Mouse (Mus musculus): ENCODE measurements around the gene Crot. TPM values are rescaled to one million over a fixed set of nuclear protein-coding genes. Genes with fewer than 3 reads are reported as not detected.

The Crot gene
- polyA plus RNA-seq, 1 experiment from 2014 or later: 49.0 TPM

DNA sequence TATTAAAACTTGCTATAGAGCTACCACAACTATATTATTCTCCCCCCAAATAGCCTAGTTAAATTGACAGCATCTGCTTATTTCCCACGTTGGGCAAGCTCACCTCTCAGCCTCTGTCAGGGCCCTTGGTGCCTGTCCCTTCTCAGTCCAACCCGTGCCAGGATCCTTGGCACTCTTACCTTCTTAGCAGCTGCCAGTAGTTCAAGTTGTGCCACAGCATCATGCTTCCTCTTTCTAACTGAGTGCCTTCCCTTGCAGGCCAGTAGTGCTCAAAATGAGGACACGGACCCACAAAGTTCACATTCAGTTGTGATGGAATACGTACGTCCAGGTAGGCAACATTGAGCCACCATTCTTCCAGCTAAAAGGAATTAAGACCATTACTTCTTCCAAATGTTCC, 9.2 kb downstream of the Crot start:
- DNase-seq (ENCODE audit: low spot score) (no peak), ATAC-seq (ENCODE audit: insufficient number of reproducible peaks, low FRiP score, low TSS enrichment, low read depth) (no peak)
- Histone ChIP-seq H3K9ac (ENCODE audit: low read length) (no peak overlapping the region), H3K9me3 (ENCODE audit: control insufficient read depth, low read length) (no peaks in the 10 kb centered on the region), H3K4me1 (ENCODE audit: control insufficient read depth, insufficient read depth, low read length) (no peaks in the 10 kb centered on the region), H3K27ac (replicated peaks; ENCODE audit: low read depth, low read length) (no peak overlapping the region), H3K4me3 (ENCODE audit: low read depth, low read length) (no peak overlapping the region), H3K4me2 (ENCODE audit: low read depth, severe bottlenecking) (no peak overlapping the region), H3K36me3 (ENCODE audit: control insufficient read depth, insufficient read depth, low read length) (peaks cover 13% of the 10 kb centered on the region; the same call in 1 of the 2 replicates), H3K27me3 (ENCODE audit: control insufficient read depth, insufficient read depth, low read length) (no peaks in the 10 kb centered on the region)
- 98% methylated on average over 5 of the region's 5 CpGs for WGBS

- Histone ChIP-seq H3K9me3 (ENCODE audit: control insufficient read depth, low read length) (no peaks in the 10 kb centered on the region), H3K9ac (ENCODE audit: low read length) (no peak overlapping the region), H3K4me2 (ENCODE audit: low read depth, severe bottlenecking) (no peak overlapping the region), H3K36me3 (ENCODE audit: control insufficient read depth, insufficient read depth, low read length) (peaks cover 13% of the 10 kb centered on the region; the same call in 1 of the 2 replicates), H3K27ac (replicated peaks; ENCODE audit: low read depth, low read length) (no peak overlapping the region), H3K27me3 (ENCODE audit: control insufficient read depth, insufficient read depth, low read length) (no peaks in the 10 kb centered on the region), H3K4me3 (ENCODE audit: low read depth, low read length) (no peak overlapping the region), H3K4me1 (ENCODE audit: control insufficient read depth, insufficient read depth, low read length) (no peaks in the 10 kb centered on the region)
- WGBS: 98% methylated on average over 3 of the region's 3 CpGs
- DNase-seq (ENCODE audit: low spot score): no peak
- ATAC-seq (ENCODE audit: insufficient number of reproducible peaks, low FRiP score, low TSS enrichment, low read depth): no peak
These were observed 11.7 kb downstream of the Crot start for GRCm38 (mm10) chr5:8985470-8985869.

DNA sequence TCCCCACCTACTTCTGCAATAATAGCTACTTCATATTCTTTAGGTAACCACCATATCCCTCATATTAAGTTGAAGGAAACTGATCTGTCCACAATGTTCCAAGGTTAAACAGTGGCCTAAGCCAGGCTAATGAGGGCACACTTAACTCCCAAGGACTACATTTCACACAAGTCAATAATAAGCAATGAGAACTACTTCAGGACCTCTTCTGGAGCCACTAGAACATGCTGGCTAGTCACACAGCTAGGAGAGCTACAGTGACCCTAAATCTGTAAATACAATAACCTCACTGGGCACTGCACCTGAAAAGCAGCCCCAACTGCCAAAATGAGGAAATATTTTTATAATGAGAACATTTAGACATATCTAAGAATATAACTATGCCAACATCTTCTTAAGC, 22.4 kb downstream of the Crot start:
- Histone ChIP-seq H3K4me3 (ENCODE audit: low read depth, low read length) (no peak overlapping the region), H3K9ac (ENCODE audit: low read length) (no peak overlapping the region), H3K4me2 (ENCODE audit: low read depth, severe bottlenecking) (no peak overlapping the region), H3K9me3 (ENCODE audit: control insufficient read depth, low read length) (no peaks in the 10 kb centered on the region), H3K27me3 (ENCODE audit: control insufficient read depth, insufficient read depth, low read length) (no peaks in the 10 kb centered on the region), H3K27ac (replicated peaks; ENCODE audit: low read depth, low read length) (no peak overlapping the region), H3K4me1 (ENCODE audit: control insufficient read depth, insufficient read depth, low read length) (no peaks in the 10 kb centered on the region), H3K36me3 (ENCODE audit: control insufficient read depth, insufficient read depth, low read length) (peaks cover 5% of the 10 kb centered on the region; the same call in 1 of the 2 replicates)
- DNase-seq (ENCODE audit: low spot score) (no peak), ATAC-seq (ENCODE audit: insufficient number of reproducible peaks, low FRiP score, low TSS enrichment, low read depth) (no peak)

- Histone ChIP-seq H3K4me1 (ENCODE audit: control insufficient read depth, insufficient read depth, low read length) (no peaks in the 10 kb centered on the region), H3K9ac (ENCODE audit: low read length) (no peak overlapping the region), H3K4me3 (ENCODE audit: low read depth, low read length) (no peak overlapping the region), H3K4me2 (ENCODE audit: low read depth, severe bottlenecking) (no peak overlapping the region), H3K9me3 (ENCODE audit: control insufficient read depth, low read length) (no peaks in the 10 kb centered on the region), H3K27ac (replicated peaks; ENCODE audit: low read depth, low read length) (no peak overlapping the region), H3K36me3 (ENCODE audit: control insufficient read depth, insufficient read depth, low read length) (peaks cover 5% of the 10 kb centered on the region; the same call in 1 of the 2 replicates), H3K27me3 (ENCODE audit: control insufficient read depth, insufficient read depth, low read length) (no peaks in the 10 kb centered on the region)
- 95% methylated on average over 7 of the region's 7 CpGs for WGBS
- ATAC-seq (ENCODE audit: insufficient number of reproducible peaks, low FRiP score, low TSS enrichment, low read depth) (no peak), DNase-seq (ENCODE audit: low spot score) (no peak)
These were observed 24.8 kb downstream of the Crot start for GRCm38 (mm10) chr5:8972355-8972754.

DNA sequence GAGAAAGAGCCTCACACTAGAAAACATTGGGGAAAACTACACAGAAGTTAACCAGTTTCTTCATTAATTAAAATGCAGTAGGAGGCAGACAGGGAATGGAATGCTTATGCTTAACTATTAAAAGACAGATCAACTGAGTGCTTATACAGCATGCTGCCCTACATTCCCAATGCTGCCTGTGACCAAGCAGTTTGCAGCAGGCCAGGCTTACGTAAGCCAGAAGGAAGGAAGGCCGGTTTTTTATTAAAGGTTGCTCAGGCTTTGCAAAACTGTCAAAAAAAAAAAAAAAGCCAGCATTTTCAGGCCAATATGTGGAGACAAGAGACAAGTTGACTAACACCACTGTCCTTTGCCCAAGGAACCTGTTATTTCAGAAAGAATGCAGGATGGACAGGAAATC, 26.4 kb downstream of the Crot start:
- no peak for ATAC-seq (ENCODE audit: insufficient number of reproducible peaks, low FRiP score, low TSS enrichment, low read depth)
- H3K36me3 ChIP-seq (ENCODE audit: control insufficient read depth, insufficient read depth, low read length): peaks cover 8% of the 10 kb centered on the region; the same call in 1 of the 2 replicates

DNA sequence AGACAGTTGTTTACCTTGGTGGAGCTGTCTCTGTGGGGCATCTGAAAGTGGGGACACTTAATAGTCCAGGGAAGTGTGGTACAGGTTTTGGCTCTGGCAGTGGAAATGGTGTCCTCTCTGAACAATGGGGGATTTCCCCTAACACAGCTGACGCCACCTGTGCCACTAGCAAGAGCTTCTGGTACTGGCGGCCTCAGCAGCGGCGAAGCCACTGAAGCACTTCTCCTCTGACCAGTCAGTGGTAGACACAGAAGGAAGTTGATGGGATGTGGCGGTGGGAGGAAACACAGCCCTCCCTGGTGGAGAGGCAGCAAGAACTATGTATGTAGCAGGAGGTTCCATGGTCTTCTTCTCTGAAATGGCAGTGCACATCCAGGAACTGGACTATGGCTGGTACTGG, 32.6 kb downstream of the Crot start:
- H3K27me3 ChIP-seq (ENCODE audit: control insufficient read depth, insufficient read depth, low read length): no peaks in the 10 kb centered on the region
- 0 out of 2 replicates have a peak, but pooled peaks cover 5% of the 10 kb centered on the region for H3K36me3 ChIP-seq (ENCODE audit: control insufficient read depth, insufficient read depth, low read length)
- no peak overlapping the region for H3K27ac ChIP-seq (replicated peaks; ENCODE audit: low read depth, low read length)
- no peak overlapping the region for H3K4me2 ChIP-seq (ENCODE audit: low read depth, severe bottlenecking)
- H3K9me3 ChIP-seq (ENCODE audit: control insufficient read depth, low read length): no peaks in the 10 kb centered on the region
- no peaks in the 10 kb centered on the region for H3K4me1 ChIP-seq (ENCODE audit: control insufficient read depth, insufficient read depth, low read length)
- H3K4me3 ChIP-seq (ENCODE audit: low read depth, low read length): no peak overlapping the region
- 98% methylated on average over 5 of the region's 5 CpGs for WGBS
- no peak overlapping the region for H3K9ac ChIP-seq (ENCODE audit: low read length)
- DNase-seq (ENCODE audit: low spot score) (no peak), ATAC-seq (ENCODE audit: insufficient number of reproducible peaks, low FRiP score, low TSS enrichment, low read depth) (no peak)

More for the DNA sequence above, 26.4 kb downstream of the Crot start:
- 94% methylated on average over 2 of the region's 2 CpGs for WGBS
- Histone ChIP-seq H3K4me1 (ENCODE audit: control insufficient read depth, insufficient read depth, low read length) (no peaks in the 10 kb centered on the region), H3K9me3 (ENCODE audit: control insufficient read depth, low read length) (no peaks in the 10 kb centered on the region), H3K4me3 (ENCODE audit: low read depth, low read length) (no peak overlapping the region), H3K27ac (replicated peaks; ENCODE audit: low read depth, low read length) (no peak overlapping the region), H3K9ac (ENCODE audit: low read length) (no peak overlapping the region), H3K27me3 (ENCODE audit: control insufficient read depth, insufficient read depth, low read length) (no peaks in the 10 kb centered on the region), H3K4me2 (ENCODE audit: low read depth, severe bottlenecking) (no peak overlapping the region)
- DNase-seq (ENCODE audit: low spot score): no peak

GRCm38 (mm10) chr5:8960534-8960933, 36.6 kb downstream of the Crot start:
- DNase-seq (ENCODE audit: low spot score) (no peak), ATAC-seq (ENCODE audit: insufficient number of reproducible peaks, low FRiP score, low TSS enrichment, low read depth) (no peak)
- Histone ChIP-seq H3K27me3 (ENCODE audit: control insufficient read depth, insufficient read depth, low read length) (no peaks in the 10 kb centered on the region), H3K9ac (ENCODE audit: low read length) (no peak overlapping the region), H3K9me3 (ENCODE audit: control insufficient read depth, low read length) (no peaks in the 10 kb centered on the region), H3K36me3 (ENCODE audit: control insufficient read depth, insufficient read depth, low read length) (0 out of 2 replicates have a peak, but pooled peaks cover 2% of the 10 kb centered on the region), H3K27ac (replicated peaks; ENCODE audit: low read depth, low read length) (no peak overlapping the region), H3K4me1 (ENCODE audit: control insufficient read depth, insufficient read depth, low read length) (no peaks in the 10 kb centered on the region), H3K4me3 (ENCODE audit: low read depth, low read length) (no peak overlapping the region), H3K4me2 (ENCODE audit: low read depth, severe bottlenecking) (no peak overlapping the region)
- 91% methylated on average over 4 of the region's 4 CpGs for WGBS

- no peaks in the 10 kb centered on the region for H3K4me1 ChIP-seq (ENCODE audit: control insufficient read depth, insufficient read depth, low read length)
- WGBS: 94% methylated on average over 3 of the region's 3 CpGs
These were observed 41.6 kb downstream of the Crot start for GRCm38 (mm10) chr5:8955544-8955943.

DNA sequence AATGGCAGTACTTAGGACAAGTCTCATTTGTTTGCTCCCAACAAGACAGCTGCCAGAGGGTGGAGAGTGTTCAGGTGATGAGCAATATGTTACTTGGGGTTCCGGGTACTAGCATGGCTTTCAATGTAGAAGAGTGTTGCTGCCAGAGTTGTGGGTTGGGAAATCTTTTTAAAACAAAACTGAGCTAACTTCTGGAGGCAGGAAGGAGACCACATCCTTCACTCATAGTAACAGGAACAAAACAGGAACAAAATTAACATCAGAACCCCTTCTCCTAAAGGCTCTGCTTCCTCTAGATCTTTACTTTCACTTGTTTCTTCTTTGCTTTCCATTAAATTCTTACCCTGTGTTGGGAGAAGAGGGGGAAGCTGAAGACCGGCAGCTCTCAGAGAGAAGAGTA, 43.5 kb downstream of the Crot start:
- 94% methylated on average over 2 of the region's 2 CpGs for WGBS
- no peak overlapping the region for H3K9ac ChIP-seq (ENCODE audit: low read length)
- DNase-seq (ENCODE audit: low spot score) (no peak), ATAC-seq (ENCODE audit: insufficient number of reproducible peaks, low FRiP score, low TSS enrichment, low read depth) (no peak)
- H3K27ac ChIP-seq (replicated peaks; ENCODE audit: low read depth, low read length): no peak overlapping the region
- no peaks in the 10 kb centered on the region for H3K36me3 ChIP-seq (ENCODE audit: control insufficient read depth, insufficient read depth, low read length)
- H3K4me1 ChIP-seq (ENCODE audit: control insufficient read depth, insufficient read depth, low read length): no peaks in the 10 kb centered on the region
- H3K4me2 ChIP-seq (ENCODE audit: low read depth, severe bottlenecking): no peak overlapping the region
- no peaks in the 10 kb centered on the region for H3K27me3 ChIP-seq (ENCODE audit: control insufficient read depth, insufficient read depth, low read length)
- no peaks in the 10 kb centered on the region for H3K9me3 ChIP-seq (ENCODE audit: control insufficient read depth, low read length)
- H3K4me3 ChIP-seq (ENCODE audit: low read depth, low read length): no peak overlapping the region

More at GRCm38 (mm10) chr5:8955544-8955943, 41.6 kb downstream of the Crot start:
- Histone ChIP-seq H3K9me3 (ENCODE audit: control insufficient read depth, low read length) (no peaks in the 10 kb centered on the region), H3K4me2 (ENCODE audit: low read depth, severe bottlenecking) (no peak overlapping the region), H3K27me3 (ENCODE audit: control insufficient read depth, insufficient read depth, low read length) (no peaks in the 10 kb centered on the region), H3K9ac (ENCODE audit: low read length) (no peak overlapping the region), H3K27ac (replicated peaks; ENCODE audit: low read depth, low read length) (no peak overlapping the region), H3K4me3 (ENCODE audit: low read depth, low read length) (no peak overlapping the region), H3K36me3 (ENCODE audit: control insufficient read depth, insufficient read depth, low read length) (no peaks in the 10 kb centered on the region)
- no peak for ATAC-seq (ENCODE audit: insufficient number of reproducible peaks, low FRiP score, low TSS enrichment, low read depth)
- DNase-seq (ENCODE audit: low spot score): no peak
